Mouse (Mus musculus) midbrain, embryonic 10.5 days (tissue): ENCODE measurements around the gene Srpk2. TPM values are rescaled to one million over a fixed set of nuclear protein-coding genes. Genes with fewer than 3 reads are reported as not detected.
"Not testable (repeated sequence)": the region's sequence is repeated elsewhere in the genome, so short reads cannot be mapped to it uniquely, and the experiment has no call there.

ENCODE experiments used
- DNase-seq: peaks from one replicate; pipeline ENCODE4 v3.0.0-alpha.2; 2017; ENCODE audit warnings: low spot score
- H3K27ac ChIP-seq: fragments of 300-500 bp; sonication (generic); replicated peaks from 2 replicates; pipeline ENCODE4 v1.5.1; 2016; ENCODE audit warnings: mild to moderate bottlenecking
- H3K27me3 ChIP-seq: fragments of 300-500 bp; sonication (generic); 2 replicates; pipeline ENCODE4 v1.6.1; 2016; ENCODE audit warnings: low read depth, mild to moderate bottlenecking; ENCODE audit not compliant: poor library complexity, severe bottlenecking
- H3K36me3 ChIP-seq: fragments of 300-500 bp; sonication (generic); 2 replicates; pipeline ENCODE4 v1.6.1; 2016; ENCODE audit warnings: mild to moderate bottlenecking, moderate library complexity
- H3K4me1 ChIP-seq: fragments of 300-500 bp; sonication (generic); 2 replicates; pipeline ENCODE4 v1.6.1; 2016
- H3K4me3 ChIP-seq: fragments of 300-500 bp; sonication (generic); 2 replicates; pipeline ENCODE4 v1.5.1; 2016; ENCODE audit warnings: mild to moderate bottlenecking, moderate library complexity
- H3K9me3 ChIP-seq: fragments of 300-500 bp; sonication (generic); replicated peaks from 2 replicates; pipeline ENCODE4 v1.6.1; 2016; ENCODE audit warnings: mild to moderate bottlenecking
- WGBS: fragments of 180-500 bp; shearing (Covaris S2); methylation state at CpG from one replicate; pipeline ENCODE4 v1.1.7; 2016; 5-methylcytosine and 5-hydroxymethylcytosine counted together
- polyA plus RNA-seq: library from polyadenylated mRNA; unstranded; fragments of >200 nt; fragmentation: Nextera tagmentation; extraction: Ambion mirVana; gene quantifications from 2 replicates; pipeline ENCODE4 v1.2.1, GENCODE M21; 2016

The Srpk2 gene
- polyA plus RNA-seq, 1 experiment from 2014 or later = 47.9 TPM

GRCm38 (mm10) chr5:23453561-23453960, 230.9 kb downstream of the Srpk2 start:
- whole genome bisulfite sequencing = 86% methylated on average over 2 of the region's 2 CpGs
- peaks cover 76% of the 10 kb centered on the region for H3K36me3 ChIP-seq
- not testable (repeated sequence) for H3K27me3 ChIP-seq, H3K4me1 ChIP-seq, H3K27ac ChIP-seq, H3K4me3 ChIP-seq, H3K9me3 ChIP-seq, DNase-seq

Other genes with a start within 250 kb of the Srpk2 start
- gene Pus7, start 99.1 kb upstream of the Srpk2 start, polyA plus RNA-seq = 32.3 and 37.7 TPM in 2 replicates
- 32.7 and 36.6 TPM in 2 replicates for gene Rint1, start 103.1 kb upstream of the Srpk2 start, polyA plus RNA-seq
- 119 and 135 TPM in 2 replicates for gene Tomm7, start 159.5 kb upstream of the Srpk2 start, polyA plus RNA-seq